Mouse (Mus musculus): ENCODE results near the gene Eid3. TPM values are rescaled to one million over a fixed set of nuclear protein-coding genes. Genes with fewer than 3 reads are reported as not detected.

Gene Eid3
- polyA plus RNA-seq, 1 experiment, result 0.34 TPM

DNA sequence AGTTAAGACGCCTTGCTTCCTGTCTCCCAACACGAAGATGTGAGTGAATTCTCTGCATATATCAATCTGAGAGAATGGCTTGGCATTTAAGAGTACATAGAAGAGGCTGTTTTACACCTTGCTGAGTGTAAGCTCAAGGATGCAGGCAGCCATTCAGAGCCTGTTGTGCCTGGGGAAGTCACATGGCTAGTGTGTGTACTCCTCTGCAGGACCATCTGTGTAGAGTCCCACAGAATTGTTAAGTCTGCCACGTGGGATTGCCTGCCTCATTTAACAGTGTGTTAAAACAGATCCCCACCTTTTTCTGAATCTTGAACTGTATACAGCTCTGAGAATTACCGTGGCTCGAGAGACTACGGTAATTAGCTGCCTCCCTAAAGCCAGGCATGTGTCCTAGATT, 39.9 kb upstream of the Eid3 start:
- TF ChIP-seq POLR2A (IDR thresholded peaks at IDR 0.05; ENCODE audit: low read depth, low read length) (no peak), CTCF (IDR thresholded peaks at IDR 0.05; ENCODE audit: extremely low read depth, insufficient read depth, insufficient read length, insufficient replicate concordance) (no peak)
- 63% methylated on average over 6 of the region's 6 CpGs for WGBS
- Histone ChIP-seq H3K27me3 (ENCODE audit: control insufficient read depth, insufficient read depth, low read length) (no peaks in the 10 kb centered on the region), H3K4me1 (ENCODE audit: control insufficient read depth, insufficient read depth, insufficient read length) (no peaks in the 10 kb centered on the region), H3K27ac (ENCODE audit: insufficient read depth, low read length) (no peak overlapping the region), H3K4me3 (ENCODE audit: extremely low read depth, insufficient read depth, insufficient read length) (no peak overlapping the region), H3K36me3 (ENCODE audit: control insufficient read depth, insufficient read depth, low read length) (no peaks in the 10 kb centered on the region)
- no peak for DNase-seq (ENCODE audit: low read depth in 1 of 2, low spot score in 2 of 2)

DNA sequence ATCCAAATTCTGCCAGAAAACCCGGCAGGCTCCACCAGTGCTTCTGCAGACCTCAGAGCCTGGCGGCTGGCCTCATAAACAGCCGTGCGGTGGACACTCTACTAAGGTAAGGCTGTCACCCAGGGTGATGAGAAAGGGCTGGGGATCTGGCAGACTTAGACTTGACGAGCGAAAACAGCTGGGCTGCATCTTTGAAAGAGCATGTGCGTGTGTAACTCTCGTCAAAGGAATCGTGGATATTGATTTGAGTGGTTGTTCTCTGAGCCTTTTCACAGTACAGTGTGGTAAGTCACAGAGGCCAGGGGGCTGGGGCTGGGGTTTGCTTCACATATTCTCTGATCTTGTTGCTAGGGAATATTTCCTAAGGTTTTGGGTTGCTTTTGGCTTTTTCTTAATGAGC, 32.5 kb upstream of the Eid3 start, which contains the start of gene Txnrd1:
Txnrd1 (plus strand) TSS at position 26 of the 400 bp plus-strand sequence.
- no peaks in the 10 kb centered on the region for H3K36me3 ChIP-seq (ENCODE audit: control insufficient read depth, insufficient read depth, low read length)
- H3K27me3 ChIP-seq (ENCODE audit: control insufficient read depth, insufficient read depth, low read length), result no peaks in the 10 kb centered on the region
- no peak within 1 kb of the TSS for H3K4me3 ChIP-seq (ENCODE audit: extremely low read depth, insufficient read depth, insufficient read length)
- H3K4me1 ChIP-seq (ENCODE audit: control insufficient read depth, insufficient read depth, insufficient read length), result no peaks in the 10 kb centered on the region
- no peak within 1 kb of the TSS for H3K27ac ChIP-seq (ENCODE audit: insufficient read depth, low read length)
- no peak for TF ChIP-seq CTCF (IDR thresholded peaks at IDR 0.05; ENCODE audit: extremely low read depth, insufficient read depth, insufficient read length, insufficient replicate concordance)
- no peak for TF ChIP-seq POLR2A (IDR thresholded peaks at IDR 0.05; ENCODE audit: low read depth, low read length)
- 88% methylated on average over 9 of the region's 9 CpGs for WGBS
- no peak for DNase-seq (ENCODE audit: low read depth in 1 of 2, low spot score in 2 of 2)

DNA sequence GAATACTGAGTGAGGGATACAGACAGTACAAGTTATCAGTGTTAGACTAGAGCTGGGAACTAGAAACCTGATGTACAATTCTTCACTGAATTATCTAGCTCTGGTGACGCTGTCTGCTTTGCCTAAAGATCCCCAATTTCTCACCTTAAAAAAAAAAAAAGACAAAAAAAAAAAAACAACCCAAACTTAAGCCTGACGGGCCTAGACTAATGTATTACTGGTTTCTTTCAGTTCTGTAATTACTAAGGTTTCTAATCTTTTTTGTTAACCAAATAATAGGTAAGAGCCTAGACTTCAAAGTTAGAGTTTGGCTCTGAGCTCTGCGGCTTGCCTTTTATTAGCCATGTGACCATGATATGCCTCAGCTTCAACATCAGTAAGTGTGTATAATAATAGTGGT, 30.5 kb upstream of the Eid3 start:
- no peak for TF ChIP-seq POLR2A (IDR thresholded peaks at IDR 0.05; ENCODE audit: low read depth, low read length)
- no peak for TF ChIP-seq CTCF (IDR thresholded peaks at IDR 0.05; ENCODE audit: extremely low read depth, insufficient read depth, insufficient read length, insufficient replicate concordance)
- DNase-seq (ENCODE audit: low read depth in 1 of 2, low spot score in 2 of 2), result no peak
- Histone ChIP-seq H3K36me3 (ENCODE audit: control insufficient read depth, insufficient read depth, low read length) (no peaks in the 10 kb centered on the region), H3K27me3 (ENCODE audit: control insufficient read depth, insufficient read depth, low read length) (no peaks in the 10 kb centered on the region), H3K4me3 (ENCODE audit: extremely low read depth, insufficient read depth, insufficient read length) (no peak overlapping the region), H3K4me1 (ENCODE audit: control insufficient read depth, insufficient read depth, insufficient read length) (no peaks in the 10 kb centered on the region), H3K27ac (ENCODE audit: insufficient read depth, low read length) (no peak overlapping the region)
- 82% methylated on average over 3 of the region's 3 CpGs for WGBS

DNA sequence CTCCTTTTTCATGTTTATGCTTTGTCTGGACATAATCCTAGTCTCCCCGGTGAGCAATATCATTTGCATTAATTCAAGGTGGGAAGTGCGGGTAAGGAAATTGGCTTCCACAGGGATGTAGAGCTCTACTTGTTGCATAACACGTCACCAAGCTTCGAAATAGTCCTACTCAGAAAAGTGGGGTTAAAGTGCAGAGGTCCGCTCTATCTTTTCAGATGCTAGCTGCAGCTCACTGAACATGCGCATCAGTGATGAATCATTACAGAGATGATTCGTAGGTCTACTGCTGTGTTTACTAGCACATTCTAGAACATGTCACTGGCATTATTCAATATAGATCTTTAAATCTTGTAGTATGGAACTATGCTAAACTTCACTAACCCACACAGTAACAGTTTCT, 28.0 kb upstream of the Eid3 start:
- Histone ChIP-seq H3K27ac (ENCODE audit: insufficient read depth, low read length) (no peak overlapping the region), H3K4me3 (ENCODE audit: extremely low read depth, insufficient read depth, insufficient read length) (no peak overlapping the region), H3K27me3 (ENCODE audit: control insufficient read depth, insufficient read depth, low read length) (no peaks in the 10 kb centered on the region), H3K36me3 (ENCODE audit: control insufficient read depth, insufficient read depth, low read length) (no peaks in the 10 kb centered on the region), H3K4me1 (ENCODE audit: control insufficient read depth, insufficient read depth, insufficient read length) (no peaks in the 10 kb centered on the region)
- TF ChIP-seq CTCF (IDR thresholded peaks at IDR 0.05; ENCODE audit: extremely low read depth, insufficient read depth, insufficient read length, insufficient replicate concordance), result no peak
- TF ChIP-seq POLR2A (IDR thresholded peaks at IDR 0.05; ENCODE audit: low read depth, low read length), result no peak
- no peak for DNase-seq (ENCODE audit: low read depth in 1 of 2, low spot score in 2 of 2)
- 92% methylated on average over 7 of the region's 7 CpGs for WGBS

DNA sequence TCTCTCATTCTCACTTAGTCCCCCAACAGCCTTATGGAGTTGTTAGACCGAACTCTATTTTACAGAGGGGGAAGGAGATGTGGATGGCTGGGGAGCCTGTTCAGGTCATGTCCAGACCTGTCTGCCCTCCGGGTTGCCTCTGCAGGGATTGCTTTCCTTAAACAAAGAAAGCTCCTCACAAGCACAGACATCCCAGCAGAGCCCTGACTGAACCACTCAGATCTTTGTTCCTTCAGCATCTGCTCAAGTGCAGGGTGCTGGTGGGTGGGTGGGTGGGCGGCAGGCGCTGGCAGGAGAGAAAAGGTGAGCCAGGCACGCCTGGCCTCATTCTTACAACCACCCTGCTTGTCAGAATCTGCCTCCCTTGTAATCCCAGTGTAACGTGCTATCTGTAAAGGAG, 22.3 kb upstream of the Eid3 start:
- DNase-seq (ENCODE audit: low read depth in 1 of 2, low spot score in 2 of 2), result no peak
- Histone ChIP-seq H3K27me3 (ENCODE audit: control insufficient read depth, insufficient read depth, low read length) (no peaks in the 10 kb centered on the region), H3K36me3 (ENCODE audit: control insufficient read depth, insufficient read depth, low read length) (no peaks in the 10 kb centered on the region), H3K4me1 (ENCODE audit: control insufficient read depth, insufficient read depth, insufficient read length) (no peaks in the 10 kb centered on the region), H3K27ac (ENCODE audit: insufficient read depth, low read length) (no peak overlapping the region), H3K4me3 (ENCODE audit: extremely low read depth, insufficient read depth, insufficient read length) (no peak overlapping the region)
- WGBS, result 87% methylated on average over 6 of the region's 6 CpGs
- no peak for TF ChIP-seq POLR2A (IDR thresholded peaks at IDR 0.05; ENCODE audit: low read depth, low read length)
- TF ChIP-seq CTCF (IDR thresholded peaks at IDR 0.05; ENCODE audit: extremely low read depth, insufficient read depth, insufficient read length, insufficient replicate concordance), result no peak

DNA sequence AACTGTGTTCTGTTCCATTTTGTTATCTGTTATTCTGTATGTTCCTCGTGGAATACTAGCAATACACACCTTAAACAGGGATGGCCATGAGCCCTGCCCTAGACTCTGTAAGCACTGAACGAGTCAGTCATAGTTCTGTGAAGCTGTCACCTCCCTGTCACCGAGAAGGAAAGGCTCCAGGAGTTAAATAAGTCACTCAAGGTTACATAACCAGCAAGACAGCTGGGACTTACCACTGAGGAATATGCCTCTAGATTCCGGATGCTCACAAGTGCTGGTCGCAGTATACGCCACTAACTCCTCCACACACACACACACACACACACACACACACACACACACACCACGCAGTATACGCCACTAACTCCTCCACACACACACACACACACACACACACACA, 21.7 kb upstream of the Eid3 start:
- H3K27me3 ChIP-seq (ENCODE audit: control insufficient read depth, insufficient read depth, low read length), result no peaks in the 10 kb centered on the region
- no peaks in the 10 kb centered on the region for H3K36me3 ChIP-seq (ENCODE audit: control insufficient read depth, insufficient read depth, low read length)
- no peak for TF ChIP-seq CTCF (IDR thresholded peaks at IDR 0.05; ENCODE audit: extremely low read depth, insufficient read depth, insufficient read length, insufficient replicate concordance)
- TF ChIP-seq POLR2A (IDR thresholded peaks at IDR 0.05; ENCODE audit: low read depth, low read length), result no peak
- H3K4me3 ChIP-seq (ENCODE audit: extremely low read depth, insufficient read depth, insufficient read length), result no peak overlapping the region
- no peak overlapping the region for H3K27ac ChIP-seq (ENCODE audit: insufficient read depth, low read length)
- WGBS, result 76% methylated on average over 8 of the region's 8 CpGs
- H3K4me1 ChIP-seq (ENCODE audit: control insufficient read depth, insufficient read depth, insufficient read length), result no peaks in the 10 kb centered on the region
- DNase-seq (ENCODE audit: low read depth in 1 of 2, low spot score in 2 of 2), result no peak

DNA sequence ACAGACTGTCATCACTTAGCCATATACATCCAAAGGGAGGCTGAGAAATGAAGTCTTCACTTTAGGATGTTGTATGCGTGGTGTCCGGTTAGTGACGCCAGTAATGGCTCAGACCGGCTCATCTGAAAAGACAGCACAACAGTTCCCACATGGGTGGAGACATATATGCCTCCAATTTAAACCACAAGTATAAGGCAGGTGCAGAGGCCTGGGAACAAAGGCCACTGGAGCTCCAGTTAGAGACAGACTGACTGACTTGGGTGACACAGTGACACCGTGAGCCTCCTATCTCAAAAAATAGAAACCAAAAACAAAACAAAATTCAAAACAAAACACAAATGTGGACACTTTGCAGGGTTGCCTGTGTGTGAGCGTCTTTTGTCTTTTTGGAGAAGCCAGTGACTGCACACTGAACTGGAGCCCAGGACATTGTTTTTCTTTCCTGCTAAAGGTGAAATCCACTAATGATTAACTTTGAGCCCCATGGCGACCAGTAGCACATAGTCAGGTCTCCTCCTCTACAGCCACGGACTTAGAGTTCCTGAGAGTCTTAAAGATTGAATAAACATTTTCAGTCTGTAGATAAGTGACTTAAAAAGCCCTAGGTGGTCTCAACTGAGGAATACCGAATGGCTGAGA, 18.5 kb upstream of the Eid3 start:
- H3K27me3 ChIP-seq (ENCODE audit: control insufficient read depth, insufficient read depth, low read length), result no peaks in the 10 kb centered on the region
- WGBS, result 88% methylated on average over 9 of the region's 9 CpGs
- H3K4me1 ChIP-seq (ENCODE audit: control insufficient read depth, insufficient read depth, insufficient read length), result no peaks in the 10 kb centered on the region
- H3K4me3 ChIP-seq (ENCODE audit: extremely low read depth, insufficient read depth, insufficient read length), result no peak overlapping the region
- DNase-seq (ENCODE audit: low read depth in 1 of 2, low spot score in 2 of 2), result no peak
- TF ChIP-seq POLR2A (IDR thresholded peaks at IDR 0.05; ENCODE audit: low read depth, low read length), result no peak
- no peak for TF ChIP-seq CTCF (IDR thresholded peaks at IDR 0.05; ENCODE audit: extremely low read depth, insufficient read depth, insufficient read length, insufficient replicate concordance)
- no peaks in the 10 kb centered on the region for H3K36me3 ChIP-seq (ENCODE audit: control insufficient read depth, insufficient read depth, low read length)
- no peak overlapping the region for H3K27ac ChIP-seq (ENCODE audit: insufficient read depth, low read length)
